Mouse (Mus musculus): ENCODE measurements at regions not wholly inside any gene's neighbourhood (a gene's known extent, or its start where the extent isn't known, plus 50 kb on each side); places are given as distances from the start of the nearest gene placed in this dataset.

DNA sequence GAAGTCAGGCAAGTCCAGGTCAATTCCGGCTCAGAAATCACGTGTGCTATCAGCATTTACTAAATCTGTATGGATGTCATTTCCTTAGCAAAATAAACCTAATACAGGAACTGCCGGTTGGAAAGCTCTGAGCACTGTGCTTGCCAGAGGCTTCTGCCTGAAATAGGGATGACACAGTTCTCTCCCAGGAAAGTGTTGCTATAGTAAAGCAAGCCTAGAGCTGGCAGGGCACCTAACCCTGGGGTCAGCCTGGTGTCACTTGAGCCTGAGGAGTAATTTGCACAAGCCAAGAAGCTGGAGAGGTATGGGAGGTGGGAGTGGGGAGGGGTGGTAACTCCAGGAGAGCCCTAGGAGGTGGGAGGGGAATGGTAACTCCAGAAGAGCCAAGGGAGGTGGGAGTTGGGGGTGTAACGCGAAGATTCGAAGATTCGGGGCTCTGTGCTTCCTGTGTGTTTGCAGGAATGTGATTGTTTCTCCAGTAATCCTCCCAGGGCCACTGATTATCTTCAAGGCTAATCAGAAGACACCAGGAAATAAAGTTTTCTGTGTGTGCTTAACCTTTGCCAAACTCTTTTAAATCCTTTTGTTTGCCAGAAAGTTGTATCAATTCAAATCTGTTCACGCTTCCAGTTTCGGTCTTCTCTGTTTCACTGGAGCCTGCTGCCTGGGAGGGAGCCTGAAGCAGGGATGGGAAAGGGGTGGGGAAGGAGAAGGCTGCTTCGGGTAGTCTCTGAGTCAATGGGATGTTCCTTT, 111.3 kb downstream of the Cd24a start:
- TF ChIP-seq CTCF (IDR thresholded peaks at IDR 0.05; ENCODE audit: low read depth) (no peak), EP300 (IDR thresholded peaks at IDR 0.05; ENCODE audit: low read depth) (no peak)
